Mouse (Mus musculus) neural tube, embryonic 15.5 days (tissue): ENCODE data around the gene Vegfd. TPM values are rescaled to one million over a fixed set of nuclear protein-coding genes. Genes with fewer than 3 reads are reported as not detected.
A peak's percentile ranks its signal among the peaks of the same experiment; 100 is the strongest.

Source experiments
- ATAC-seq: fragments of 200-750 bp; cut with Nextera tagmentation; 2 replicates; pipeline ENCODE4 v1.8.0; 2017; ENCODE audit warnings: mild to moderate bottlenecking, moderate TSS enrichment, moderate library complexity; ENCODE audit not compliant: low FRiP score
- H3K27ac ChIP-seq: fragments of 300-500 bp; sonication (generic); replicated peaks from 2 replicates; pipeline ENCODE4 v1.5.1; 2015; ENCODE audit warnings: mild to moderate bottlenecking, inconsistent platforms
- H3K27me3 ChIP-seq: fragments of 300-500 bp; sonication (generic); replicated peaks from 2 replicates; pipeline ENCODE4 v1.6.1; 2015; ENCODE audit warnings: inconsistent platforms
- H3K36me3 ChIP-seq: fragments of 300-500 bp; sonication (generic); 2 replicates; pipeline ENCODE4 v1.6.1; 2015; ENCODE audit warnings: inconsistent platforms
- H3K4me1 ChIP-seq: fragments of 300-500 bp; sonication (generic); 2 replicates; pipeline ENCODE4 v1.6.1; 2015; ENCODE audit warnings: inconsistent platforms
- H3K4me2 ChIP-seq: fragments of 300-500 bp; sonication (generic); 2 replicates; pipeline ENCODE4 v1.6.1; 2015; ENCODE audit warnings: inconsistent platforms, mild to moderate bottlenecking, moderate library complexity
- H3K4me3 ChIP-seq: fragments of 300-500 bp; sonication (generic); replicated peaks from 2 replicates; pipeline ENCODE4 v1.5.1; 2015; ENCODE audit warnings: mild to moderate bottlenecking, inconsistent platforms
- H3K9ac ChIP-seq: fragments of 300-500 bp; sonication (generic); replicated peaks from 2 replicates; pipeline ENCODE4 v1.6.1; 2015; ENCODE audit warnings: mild to moderate bottlenecking, inconsistent platforms
- H3K9me3 ChIP-seq: fragments of 300-500 bp; sonication (generic); replicated peaks from 2 replicates; pipeline ENCODE4 v1.6.1; 2016; ENCODE audit warnings: inconsistent platforms
- WGBS: fragments of 180-500 bp; shearing (Covaris S2); methylation state at CpG from one replicate; pipeline ENCODE4 v1.1.7; 2015; ENCODE audit warnings: mixed read lengths; 5-methylcytosine and 5-hydroxymethylcytosine counted together
- polyA plus RNA-seq: library from polyadenylated mRNA; unstranded; fragments of >200 nt; fragmentation: Nextera tagmentation; extraction: Ambion mirVana; gene quantifications from 2 replicates; pipeline ENCODE4 v1.2.1, GENCODE M21; 2015

The Vegfd gene
- polyA plus RNA-seq, 1 experiment from 2014 or later: 0.36 TPM

- Histone ChIP-seq H3K4me1 (0 out of 2 replicates have a peak, but pooled peaks cover 2% of the 10 kb centered on the region), H3K4me2 (peak overlapping the region; percentile 76), H3K9ac (peak overlapping the region; percentile 10; the same call in 1 of the 2 replicates), H3K4me3 (peak overlapping the region; percentile 44), H3K27me3 (peaks cover 2% of the 10 kb centered on the region; the same call in 1 of the 2 replicates), H3K27ac (no peak overlapping the region), H3K36me3 (no peaks in the 10 kb centered on the region), H3K9me3 (no peaks in the 10 kb centered on the region)
- ATAC-seq: peak; percentile 99
- 23% methylated on average over 33 of the region's 33 CpGs for WGBS
These were observed 8.6 kb downstream of the Vegfd start for GRCm38 (mm10) chrX:164381618-164382408.

GRCm38 (mm10) chrX:164394091-164394490 lies 20.9 kb downstream of the Vegfd start:
- ATAC-seq: no peak
- Histone ChIP-seq H3K36me3 (no peaks in the 10 kb centered on the region), H3K4me2 (no peak overlapping the region), H3K4me3 (no peak overlapping the region), H3K4me1 (no peaks in the 10 kb centered on the region), H3K27me3 (0 out of 2 replicates have a peak, but pooled peaks cover 3% of the 10 kb centered on the region), H3K9me3 (no peaks in the 10 kb centered on the region), H3K27ac (no peak overlapping the region), H3K9ac (no peak overlapping the region)
- WGBS: 82% methylated on average over 4 of the region's 4 CpGs

- Histone ChIP-seq H3K9ac (no peak overlapping the region), H3K9me3 (no peaks in the 10 kb centered on the region), H3K4me3 (no peak overlapping the region), H3K4me2 (no peak overlapping the region), H3K4me1 (no peaks in the 10 kb centered on the region), H3K36me3 (no peaks in the 10 kb centered on the region), H3K27ac (no peak overlapping the region), H3K27me3 (0 out of 2 replicates have a peak, but pooled peaks cover 3% of the 10 kb centered on the region)
- ATAC-seq: peak; percentile 50; the same call in 1 of the 2 replicates
- WGBS: 65% methylated on average over 3 of the region's 3 CpGs
These were observed 25.3 kb downstream of the Vegfd start for GRCm38 (mm10) chrX:164398456-164398855.

GRCm38 (mm10) chrX:164405080-164405649 lies 32.0 kb downstream of the Vegfd start:
- ATAC-seq: no peak
- Histone ChIP-seq H3K36me3 (no peaks in the 10 kb centered on the region), H3K9me3 (no peaks in the 10 kb centered on the region), H3K9ac (no peak overlapping the region), H3K4me1 (no peaks in the 10 kb centered on the region), H3K4me3 (no peak overlapping the region), H3K27me3 (no peaks in the 10 kb centered on the region), H3K27ac (no peak overlapping the region), H3K4me2 (no peak overlapping the region)

GRCm38 (mm10) chrX:164406133-164407022 lies 33.2 kb downstream of the Vegfd start:
- Histone ChIP-seq H3K4me2 (no peak overlapping the region), H3K9ac (no peak overlapping the region), H3K9me3 (no peaks in the 10 kb centered on the region), H3K27ac (no peak overlapping the region), H3K4me3 (no peak overlapping the region), H3K36me3 (no peaks in the 10 kb centered on the region), H3K27me3 (no peaks in the 10 kb centered on the region), H3K4me1 (no peaks in the 10 kb centered on the region)
- 83% methylated on average over 9 of the region's 9 CpGs for WGBS
- ATAC-seq: no peak

GRCm38 (mm10) chrX:164408301-164408927 lies 35.2 kb downstream of the Vegfd start:
- Histone ChIP-seq H3K9me3 (no peaks in the 10 kb centered on the region), H3K9ac (no peak overlapping the region), H3K4me2 (no peak overlapping the region), H3K27me3 (peaks cover 3% of the 10 kb centered on the region; the same call in 1 of the 2 replicates), H3K4me1 (no peaks in the 10 kb centered on the region), H3K4me3 (no peak overlapping the region), H3K27ac (no peak overlapping the region), H3K36me3 (no peaks in the 10 kb centered on the region)
- ATAC-seq: no peak
- 62% methylated on average over 3 of the region's 3 CpGs for WGBS

GRCm38 (mm10) chrX:164410562-164410961 lies 37.4 kb downstream of the Vegfd start:
- peaks cover 6% of the 10 kb centered on the region for H3K27me3 ChIP-seq
- no peak for ATAC-seq
- H3K4me2 ChIP-seq: no peak overlapping the region
- no peak overlapping the region for H3K27ac ChIP-seq
- WGBS: 90% methylated on average over 1 of the region's 1 CpGs
- H3K9me3 ChIP-seq: no peaks in the 10 kb centered on the region
- no peaks in the 10 kb centered on the region for H3K4me1 ChIP-seq
- no peak overlapping the region for H3K9ac ChIP-seq
- no peaks in the 10 kb centered on the region for H3K36me3 ChIP-seq
- no peak overlapping the region for H3K4me3 ChIP-seq

- H3K9me3 ChIP-seq: no peaks in the 10 kb centered on the region
- H3K4me1 ChIP-seq: peaks cover 7% of the 10 kb centered on the region
- no peak overlapping the region for H3K27ac ChIP-seq
- H3K4me3 ChIP-seq: no peak overlapping the region
- H3K4me2 ChIP-seq: no peak overlapping the region
- peaks cover 15% of the 10 kb centered on the region for H3K27me3 ChIP-seq
- no peaks in the 10 kb centered on the region for H3K36me3 ChIP-seq
- H3K9ac ChIP-seq: no peak overlapping the region
- 88% methylated on average over 2 of the region's 2 CpGs for WGBS
- no peak for ATAC-seq
These were observed 43.6 kb downstream of the Vegfd start for GRCm38 (mm10) chrX:164416803-164417202.

GRCm38 (mm10) chrX:164418008-164418407 lies 44.8 kb downstream of the Vegfd start:
- Histone ChIP-seq H3K27ac (no peak overlapping the region), H3K27me3 (peaks cover 12% of the 10 kb centered on the region; the same call in 1 of the 2 replicates), H3K4me1 (peaks cover 7% of the 10 kb centered on the region), H3K4me3 (no peak overlapping the region), H3K36me3 (no peaks in the 10 kb centered on the region), H3K9me3 (no peaks in the 10 kb centered on the region), H3K4me2 (no peak overlapping the region), H3K9ac (no peak overlapping the region)
- no peak for ATAC-seq

GRCm38 (mm10) chrX:164419471-164419939 lies 46.3 kb downstream of the Vegfd start, which contains the start of gene Piga:
Gene Piga (plus strand): TSS chrX:164419787.
- 18% methylated on average over 40 of the region's 40 CpGs for WGBS
- peak within 1 kb of the TSS; percentile 60 for H3K4me2 ChIP-seq
- peak within 1 kb of the TSS; percentile 77 for H3K27ac ChIP-seq
- no peaks in the 10 kb centered on the region for H3K36me3 ChIP-seq
- peak within 1 kb of the TSS; percentile 55 for H3K9ac ChIP-seq
- H3K9me3 ChIP-seq: no peaks in the 10 kb centered on the region
- H3K4me3 ChIP-seq: peak within 1 kb of the TSS; percentile 55
- peak; percentile 100 for ATAC-seq
- H3K27me3 ChIP-seq: peaks cover 12% of the 10 kb centered on the region; the same call in 1 of the 2 replicates
- H3K4me1 ChIP-seq: peaks cover 7% of the 10 kb centered on the region

- peaks cover 7% of the 10 kb centered on the region for H3K4me1 ChIP-seq
- peaks cover 9% of the 10 kb centered on the region; the same call in 1 of the 2 replicates for H3K27me3 ChIP-seq
- 25% methylated on average over 13 of the region's 13 CpGs for WGBS
- H3K36me3 ChIP-seq: no peaks in the 10 kb centered on the region
- peak overlapping the region; percentile 60 for H3K4me2 ChIP-seq
- ATAC-seq: peak; percentile 51
- H3K27ac ChIP-seq: peak overlapping the region; percentile 77
- no peaks in the 10 kb centered on the region for H3K9me3 ChIP-seq
- peak overlapping the region; percentile 55 for H3K4me3 ChIP-seq
- peak overlapping the region; percentile 55 for H3K9ac ChIP-seq
These were observed 46.8 kb downstream of the Vegfd start for GRCm38 (mm10) chrX:164419955-164420354.
